Mouse (Mus musculus) E14TG2a.4 (cell line): ENCODE data around the gene Btg1.

Experiments
- CTCF ChIP-seq: conservative IDR thresholded peaks from 2 replicates; pipeline ENCODE4 v1.5.1; 2014; ENCODE audit warnings: low read length
- NANOG ChIP-seq: IDR thresholded peaks from 2 replicates; pipeline ENCODE4 v1.6.1; 2014; ENCODE audit warnings: borderline replicate concordance, low read length, mixed read lengths
- POU5F1 ChIP-seq: IDR thresholded peaks from 2 replicates; pipeline ENCODE4 v1.6.1; 2014; ENCODE audit warnings: low read length, borderline replicate concordance

DNA sequence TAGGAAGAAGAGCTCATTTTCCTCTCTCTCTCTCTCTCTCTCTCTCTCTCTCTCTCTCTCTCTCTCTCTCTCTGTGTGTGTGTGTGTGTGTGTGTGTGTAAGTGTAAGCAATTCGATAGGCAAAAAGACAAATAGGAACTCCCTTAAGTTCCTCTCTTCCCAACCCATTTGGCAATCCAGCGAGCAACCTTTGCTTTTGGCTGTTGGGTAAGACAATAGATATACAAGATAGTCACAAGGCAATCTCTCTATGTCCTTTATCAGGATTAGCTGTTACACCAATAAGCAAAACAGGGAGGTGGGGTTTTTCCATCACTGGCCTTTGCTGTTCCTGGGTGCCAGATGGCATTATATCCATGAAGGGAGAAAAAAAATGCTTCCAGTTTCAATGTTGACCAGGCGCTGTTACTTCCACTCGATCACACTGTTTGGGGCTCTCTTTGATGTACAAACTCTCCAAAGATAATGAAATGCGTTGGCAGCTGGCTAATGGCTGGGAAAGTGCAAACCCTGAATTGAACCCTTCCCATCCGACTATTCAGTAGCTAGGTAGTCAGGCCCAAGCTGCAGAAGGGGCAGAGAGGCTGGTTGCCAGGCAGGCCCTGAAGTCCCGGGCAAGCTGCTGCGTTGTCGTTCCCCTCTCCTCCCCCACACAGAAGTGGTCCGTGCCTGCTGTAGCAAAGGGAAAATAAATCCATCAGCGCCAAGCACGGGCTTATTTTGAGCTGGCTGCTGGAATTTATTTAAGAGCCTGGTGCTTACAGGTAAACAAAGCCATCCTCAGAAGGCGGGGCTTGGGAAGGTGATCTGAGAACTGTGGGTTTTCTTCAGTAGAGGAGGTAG, 29.4 kb downstream of the Btg1 start:
- TF ChIP-seq CTCF = no peak
- no peak for TF ChIP-seq POU5F1
- TF ChIP-seq NANOG = no peak
